Mouse (Mus musculus): ENCODE results near the gene Asb15.

- no peak for TF ChIP-seq POLR2A (IDR thresholded peaks at IDR 0.05; ENCODE audit: insufficient read depth, low read depth, low read length)
- TF ChIP-seq CTCF (IDR thresholded peaks at IDR 0.05; ENCODE audit: insufficient read depth, low read depth, low read length): no peak
Observed at GRCm38 (mm10) chr6:24540106-24540505, 12.2 kb downstream of the Asb15 start.
